Mouse (Mus musculus) frontal cortex, postnatal 25 days (tissue): Measurements from ENCODE around the gene Esyt1.
A peak's percentile ranks its signal among the peaks of the same experiment; 100 is the strongest.
"Not testable (repeated sequence)": the region's sequence is repeated elsewhere in the genome, so short reads cannot be mapped to it uniquely, and the experiment has no call there.

ENCODE experiments used
- DNase-seq, 2 experiments: peaks; one replicate each; pipeline ENCODE4 v3.0.0; 2022; ENCODE audit warnings: low spot score in 2 of 2

Esyt1 gene

GRCm38 (mm10) chr10:128525671-128526308 lies at the start of gene Esyt1:
Gene Esyt1 (minus strand): TSS chr10:128525871.
- DNase-seq = peak; percentile 54 to 76

GRCm38 (mm10) chr10:128575063-128575462 lies 49.4 kb upstream of the Esyt1 start:
- no peak for DNase-seq

GRCm38 (mm10) chr10:128565788-128566531 lies 40.3 kb upstream of the Esyt1 start, which contains the start of gene Pa2g4:
Gene Pa2g4 (minus strand): TSS chr10:128565987.
- peak; percentile 94 to 98 for DNase-seq

- no peak for DNase-seq
Measured at GRCm38 (mm10) chr10:128565206-128565787, 39.6 kb upstream of the Esyt1 start.

GRCm38 (mm10) chr10:128563544-128563943 lies 37.9 kb upstream of the Esyt1 start:
- DNase-seq = no peak

GRCm38 (mm10) chr10:128556963-128557362 lies 31.3 kb upstream of the Esyt1 start:
- no peak for DNase-seq

- DNase-seq = no peak
Measured at GRCm38 (mm10) chr10:128556286-128556685, 30.6 kb upstream of the Esyt1 start.

- DNase-seq = not testable (repeated sequence)
Measured at GRCm38 (mm10) chr10:128555567-128555966, 29.9 kb upstream of the Esyt1 start.

- DNase-seq = not testable (repeated sequence)
Measured at GRCm38 (mm10) chr10:128550144-128550823, 24.6 kb upstream of the Esyt1 start.

- not testable (repeated sequence) for DNase-seq
Measured at GRCm38 (mm10) chr10:128549682-128550057, 24.0 kb upstream of the Esyt1 start.

GRCm38 (mm10) chr10:128548947-128549681 lies 23.4 kb upstream of the Esyt1 start, which contains the start of gene Rpl41:
Gene Rpl41 (minus strand): TSS chr10:128549305.
- peak; percentile 73 to 82 for DNase-seq

GRCm38 (mm10) chr10:128548051-128548791 lies 22.6 kb upstream of the Esyt1 start:
- DNase-seq = not testable (repeated sequence)

- peak; percentile 79 to 89 for DNase-seq
Measured at GRCm38 (mm10) chr10:128547361-128548032, 21.8 kb upstream of the Esyt1 start, which contains the start of gene Zc3h10. Gene Zc3h10 (minus strand): TSS chr10:128547774.

- DNase-seq = no peak
Measured at GRCm38 (mm10) chr10:128546787-128547186, 21.1 kb upstream of the Esyt1 start.

GRCm38 (mm10) chr10:128546361-128546760 lies 20.7 kb upstream of the Esyt1 start:
- no peak for DNase-seq

- no peak for DNase-seq
Measured at GRCm38 (mm10) chr10:128545570-128545898, 19.9 kb upstream of the Esyt1 start.

- no peak for DNase-seq
Measured at GRCm38 (mm10) chr10:128544674-128545569, 19.3 kb upstream of the Esyt1 start.

- no peak for DNase-seq
Measured at GRCm38 (mm10) chr10:128544151-128544657, 18.5 kb upstream of the Esyt1 start.

- no peak for DNase-seq
Measured at GRCm38 (mm10) chr10:128543100-128543499, 17.4 kb upstream of the Esyt1 start.
